Mouse (Mus musculus): ENCODE measurements at regions not wholly inside any gene's neighbourhood (a gene's known extent, or its start where the extent isn't known, plus 50 kb on each side); places are given as distances from the start of the nearest gene placed in this dataset.

GRCm38 (mm10) chr15:87091048-87091777 lies 452.9 kb upstream of the Fam19a5 start:
- DNase-seq (ENCODE audit: low spot score), result no peak

- no peak for DNase-seq (ENCODE audit: low spot score)
These were observed 446.9 kb upstream of the Fam19a5 start for GRCm38 (mm10) chr15:87097206-87097605.

- DNase-seq (ENCODE audit: low spot score), result no peak
These were observed 443.0 kb upstream of the Fam19a5 start for GRCm38 (mm10) chr15:87101146-87101545.

GRCm38 (mm10) chr15:87102211-87102610 lies 441.9 kb upstream of the Fam19a5 start:
- no peak for DNase-seq (ENCODE audit: low spot score)

- DNase-seq (ENCODE audit: low spot score), result no peak
These were observed 438.1 kb upstream of the Fam19a5 start for GRCm38 (mm10) chr15:87105951-87106350.

GRCm38 (mm10) chr15:87107701-87108100 lies 436.4 kb upstream of the Fam19a5 start:
- DNase-seq (ENCODE audit: low spot score), result no peak

- DNase-seq (ENCODE audit: low spot score), result no peak
These were observed 435.7 kb upstream of the Fam19a5 start for GRCm38 (mm10) chr15:87108411-87108810.

GRCm38 (mm10) chr15:87122656-87123055 lies 421.4 kb upstream of the Fam19a5 start:
- DNase-seq (ENCODE audit: low spot score), result no peak

GRCm38 (mm10) chr15:87125427-87126148 lies 418.5 kb upstream of the Fam19a5 start:
- DNase-seq (ENCODE audit: low spot score), result no peak

- DNase-seq (ENCODE audit: low spot score), result no peak
These were observed 405.2 kb upstream of the Fam19a5 start for GRCm38 (mm10) chr15:87138870-87139269.

- DNase-seq (ENCODE audit: low spot score), result no peak
These were observed 375.0 kb upstream of the Fam19a5 start for GRCm38 (mm10) chr15:87169136-87169535.

GRCm38 (mm10) chr15:87170890-87171289 lies 373.2 kb upstream of the Fam19a5 start:
- DNase-seq (ENCODE audit: low spot score), result no peak

GRCm38 (mm10) chr15:87173096-87173495 lies 371.0 kb upstream of the Fam19a5 start:
- DNase-seq (ENCODE audit: low spot score), result no peak

- DNase-seq (ENCODE audit: low spot score), result no peak
These were observed 365.5 kb upstream of the Fam19a5 start for GRCm38 (mm10) chr15:87178646-87179045.

GRCm38 (mm10) chr15:87180836-87181235 lies 363.3 kb upstream of the Fam19a5 start:
- no peak for DNase-seq (ENCODE audit: low spot score)

- no peak for DNase-seq (ENCODE audit: low spot score)
These were observed 359.9 kb upstream of the Fam19a5 start for GRCm38 (mm10) chr15:87184248-87184647.

- no peak for DNase-seq (ENCODE audit: low spot score)
These were observed 355.2 kb upstream of the Fam19a5 start for GRCm38 (mm10) chr15:87188816-87189455.

- no peak for DNase-seq (ENCODE audit: low spot score)
These were observed 352.2 kb upstream of the Fam19a5 start for GRCm38 (mm10) chr15:87191901-87192300.

- no peak for DNase-seq (ENCODE audit: low spot score)
These were observed 347.7 kb upstream of the Fam19a5 start for GRCm38 (mm10) chr15:87196306-87196893.

GRCm38 (mm10) chr15:87199641-87200040 lies 344.5 kb upstream of the Fam19a5 start:
- no peak for DNase-seq (ENCODE audit: low spot score)

- no peak for DNase-seq (ENCODE audit: low spot score)
These were observed 343.6 kb upstream of the Fam19a5 start for GRCm38 (mm10) chr15:87200282-87201048.

GRCm38 (mm10) chr15:87201055-87201454 lies 343.0 kb upstream of the Fam19a5 start:
- no peak for DNase-seq (ENCODE audit: low spot score)
